Mouse (Mus musculus) spleen, postnatal 14 days (tissue): Measurements from ENCODE around the gene Spata31d1b.
A peak's percentile ranks its signal among the peaks of the same experiment; 100 is the strongest.
"Not testable (repeated sequence)": the region's sequence is repeated elsewhere in the genome, so short reads cannot be mapped to it uniquely, and the experiment has no call there.

Source experiments
- DNase-seq, 2 experiments: peaks; one replicate each; pipeline ENCODE4 v3.0.0; 2021 to 2022; ENCODE audit warnings: low spot score in 2 of 2

Spata31d1b gene

DNA sequence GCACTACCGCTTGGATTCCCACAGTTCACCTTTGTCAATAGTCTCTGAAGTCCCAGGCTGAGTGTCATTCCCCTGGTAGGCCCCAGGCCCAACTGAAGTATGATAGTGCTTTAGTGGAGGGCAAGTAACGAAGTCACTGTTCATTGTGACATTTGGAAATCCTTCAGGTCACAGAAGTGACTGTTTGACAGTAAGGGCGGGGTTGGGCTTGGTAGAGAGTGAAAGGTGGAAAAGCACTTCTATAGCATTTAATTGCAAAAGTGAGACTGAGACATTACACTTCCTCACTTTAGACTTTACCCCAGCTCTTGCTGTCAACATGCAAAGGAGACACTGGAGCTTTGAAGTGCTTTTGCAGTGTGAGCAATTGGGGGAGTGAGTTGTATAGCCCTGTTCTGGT is 18.1 kb upstream of the Spata31d1b start, which contains the start of gene 4921517D22Rik:
Gene 4921517D22Rik (minus strand): TSS at position 101 of the 400 bp plus-strand sequence.
- DNase-seq, result no peak

DNA sequence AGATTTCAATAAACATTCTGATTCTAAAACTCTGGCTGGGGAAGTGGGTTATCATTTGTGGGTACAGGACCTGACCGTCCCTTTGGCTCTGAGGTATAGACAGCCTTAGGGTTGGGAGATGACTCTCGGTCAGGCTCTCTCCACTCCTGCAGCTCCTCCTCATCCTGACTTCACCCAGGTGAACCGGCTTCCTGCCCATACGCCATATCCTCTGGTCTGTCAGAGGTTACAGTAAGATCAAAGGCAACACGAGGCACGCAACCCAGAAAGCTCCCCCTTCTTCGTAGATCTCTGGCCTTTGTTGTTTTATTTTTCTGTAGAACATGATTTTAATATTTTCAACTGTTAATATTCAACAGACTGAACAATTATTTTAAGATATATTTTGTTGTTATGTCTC is 16.3 kb upstream of the Spata31d1b start:
- no peak for DNase-seq

DNA sequence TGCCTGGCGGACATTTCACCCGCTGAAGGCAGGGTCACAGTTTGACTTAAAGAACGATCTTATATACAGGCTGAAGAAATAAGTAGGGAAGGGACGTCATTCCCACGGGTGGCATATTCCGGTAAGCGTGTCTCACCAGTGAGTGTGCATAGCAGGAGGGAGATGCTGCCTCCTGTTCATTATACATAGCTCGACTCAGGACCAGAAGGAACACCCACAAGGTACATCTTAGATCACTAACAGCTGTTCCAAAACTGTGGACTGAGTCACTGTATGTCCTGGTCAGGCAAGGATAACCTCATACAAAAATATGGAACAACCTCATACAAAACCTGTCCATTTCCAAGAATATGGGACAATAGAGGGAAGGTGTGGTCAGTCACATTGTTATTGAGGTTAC is 13.0 kb upstream of the Spata31d1b start:
- no peak for DNase-seq

DNA sequence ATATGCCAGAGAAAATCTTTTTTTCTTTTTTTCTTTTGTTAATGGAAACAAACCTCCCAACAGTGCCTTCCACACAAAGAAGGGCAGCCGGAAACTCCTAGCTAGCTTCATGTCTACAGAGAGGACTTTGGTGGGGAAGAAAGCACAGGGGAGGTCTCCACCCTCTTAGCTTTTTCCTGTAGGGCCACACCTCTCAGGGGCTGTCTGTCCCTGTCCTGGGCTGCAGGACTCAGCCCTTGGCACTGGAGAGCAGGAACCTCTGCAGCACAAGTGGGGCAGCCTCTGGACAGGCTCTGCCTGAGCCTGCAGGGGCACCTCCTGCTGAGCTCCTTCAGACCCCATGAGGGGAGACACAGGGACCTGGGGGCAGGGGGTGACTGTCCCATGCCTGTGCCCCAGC is 11.9 kb upstream of the Spata31d1b start:
- not testable (repeated sequence) for DNase-seq

DNA sequence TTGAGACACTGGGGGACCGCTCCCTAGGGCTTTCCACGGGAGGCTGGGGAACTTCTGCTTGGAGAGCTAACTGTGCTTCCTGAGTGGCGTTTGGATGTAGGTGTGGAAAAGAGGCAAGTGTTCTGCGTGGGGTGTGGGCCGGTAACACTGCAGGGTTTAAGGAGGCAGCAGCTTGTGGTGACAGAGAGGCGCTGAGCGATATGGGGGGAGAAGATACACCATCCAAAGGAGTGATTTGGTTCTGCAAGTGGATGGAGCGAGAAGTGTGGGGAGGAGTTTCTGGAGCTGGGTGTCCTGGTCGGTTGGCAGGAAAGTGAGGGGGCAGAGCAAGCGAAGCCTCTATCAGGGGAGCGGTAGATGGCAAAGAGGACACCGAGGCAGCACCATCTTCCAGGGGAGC is 8.6 kb upstream of the Spata31d1b start:
- no peak for DNase-seq

GRCm38 (mm10) chr13:59704562-59704961 is 7.5 kb upstream of the Spata31d1b start:
- no peak for DNase-seq

- no peak for DNase-seq
These were observed 1.9 kb upstream of the Spata31d1b start, which contains the start of gene Spata31d1a for GRCm38 (mm10) chr13:59710230-59710629. Spata31d1a (minus strand) TSS chr13:59710330.

DNA sequence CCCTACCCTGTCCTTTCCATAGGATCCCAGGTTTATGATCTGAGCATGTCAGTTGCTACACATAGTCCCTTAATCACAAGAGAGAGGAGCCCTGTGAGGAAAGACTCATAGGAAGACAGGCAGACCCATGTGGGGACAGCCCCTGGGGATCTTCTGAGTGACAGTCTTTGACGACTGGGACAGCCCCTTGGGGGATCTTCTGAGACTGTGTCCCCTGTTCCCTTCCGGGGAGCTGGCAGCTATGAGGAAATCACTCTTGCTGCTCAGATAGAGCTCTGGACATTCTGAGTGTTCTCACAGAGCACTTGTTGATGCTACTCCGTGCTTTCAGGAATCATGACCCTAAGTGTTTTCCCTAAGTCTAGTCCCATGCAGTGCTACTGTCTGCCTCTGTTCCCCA is 1.6 kb downstream of the Spata31d1b start:
- DNase-seq, result no peak

GRCm38 (mm10) chr13:59718857-59719440 is 6.9 kb downstream of the Spata31d1b start:
- DNase-seq, result not testable (repeated sequence)

DNA sequence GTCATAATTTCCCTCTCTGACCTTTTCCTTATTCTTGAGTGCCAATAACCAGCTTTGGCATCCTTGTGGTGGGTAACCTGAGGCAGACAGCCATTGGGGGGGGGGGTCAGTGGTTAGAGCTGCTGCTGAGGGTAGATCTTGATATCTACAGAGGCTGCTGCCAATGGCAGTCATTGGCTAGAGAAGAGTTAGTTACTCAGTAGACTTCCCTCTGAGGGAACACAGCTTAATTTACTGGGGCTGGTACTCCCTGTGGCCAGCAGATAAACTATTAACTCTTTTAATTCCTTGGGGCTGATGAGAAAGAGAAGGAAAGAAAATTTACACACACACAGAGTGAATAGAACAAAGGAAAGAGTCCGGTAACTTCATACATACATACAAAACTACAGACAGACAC is 7.4 kb downstream of the Spata31d1b start:
- no peak for DNase-seq

DNA sequence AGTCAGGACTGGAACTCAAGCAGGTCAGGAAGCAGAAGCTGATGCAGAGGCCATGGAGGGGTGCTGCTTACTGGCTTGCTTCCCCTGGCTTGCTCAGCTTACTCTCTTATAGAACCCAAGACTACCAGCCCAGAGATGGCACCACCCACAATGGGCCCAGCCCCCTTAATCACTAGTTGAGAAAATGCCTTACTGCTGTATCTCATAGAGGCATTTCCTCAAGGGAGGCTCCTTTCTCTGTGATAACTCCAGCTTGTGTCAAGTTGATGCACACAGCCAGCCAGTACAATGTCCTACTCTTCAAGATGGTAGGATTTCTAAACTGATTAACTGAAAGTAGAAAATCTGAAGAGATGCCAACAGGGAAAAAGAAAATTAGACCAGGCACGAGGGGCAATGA is 10.0 kb downstream of the Spata31d1b start:
- DNase-seq, result not testable (repeated sequence)

GRCm38 (mm10) chr13:59726139-59726867 is 14.2 kb downstream of the Spata31d1b start:
- DNase-seq, result no peak

- DNase-seq, result peak; percentile 63 to 78
These were observed 16.5 kb downstream of the Spata31d1b start for GRCm38 (mm10) chr13:59728378-59729093.

GRCm38 (mm10) chr13:59731652-59732051 is 19.6 kb downstream of the Spata31d1b start, which contains the start of gene Spata31d1d:
Spata31d1d (minus strand) TSS chr13:59731752.
- no peak for DNase-seq

DNA sequence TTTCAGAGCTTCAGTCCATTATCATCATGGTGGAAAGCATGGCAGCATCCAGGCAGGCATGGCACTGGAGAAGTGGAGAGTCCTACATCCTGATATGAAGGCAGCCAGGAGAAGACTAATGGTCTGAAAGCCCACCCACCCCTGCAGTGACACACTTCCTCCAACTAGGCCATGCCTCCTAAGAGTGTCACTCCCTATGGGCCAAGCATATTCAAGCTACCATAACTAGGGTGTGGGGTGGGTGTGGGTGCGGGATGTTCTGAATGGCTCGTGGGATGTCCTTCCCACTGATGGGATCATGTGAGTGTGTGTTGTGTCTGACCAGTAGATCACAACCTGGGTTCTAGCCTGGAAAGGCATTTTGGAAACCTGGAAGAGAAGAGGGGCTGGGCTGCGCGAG is 21.9 kb downstream of the Spata31d1b start:
- DNase-seq, result no peak

GRCm38 (mm10) chr13:59734347-59734746 is 22.3 kb downstream of the Spata31d1b start:
- not testable (repeated sequence) for DNase-seq

- DNase-seq, result no peak
These were observed 23.1 kb downstream of the Spata31d1b start for GRCm38 (mm10) chr13:59735190-59735589.

GRCm38 (mm10) chr13:59738455-59738854 is 26.4 kb downstream of the Spata31d1b start:
- DNase-seq, result no peak

GRCm38 (mm10) chr13:59739397-59739796 is 27.3 kb downstream of the Spata31d1b start:
- DNase-seq, result peak in 1 of 2 experiments; percentile 28

DNA sequence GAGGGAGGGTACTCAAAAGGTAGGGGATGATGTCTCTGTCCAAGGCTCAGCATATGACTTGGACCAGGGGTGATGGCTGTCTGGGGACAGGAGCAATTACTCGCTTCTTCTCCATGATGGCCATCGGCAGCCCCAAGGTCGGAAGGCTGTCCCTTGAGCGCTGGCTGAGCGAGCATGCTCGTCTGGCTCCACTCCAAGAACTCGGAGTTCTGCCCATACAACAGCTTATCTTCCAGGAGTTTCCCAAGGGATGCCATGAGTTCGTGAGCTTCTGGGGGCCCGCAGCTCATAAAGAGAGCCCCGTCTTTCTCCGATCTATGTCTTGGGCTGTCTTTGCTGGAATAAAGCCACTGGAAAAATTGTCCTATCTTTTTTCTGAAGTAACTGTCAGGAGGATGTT is 29.0 kb downstream of the Spata31d1b start:
- no peak for DNase-seq

- peak in 1 of 2 experiments; percentile 40 for DNase-seq
These were observed 29.6 kb downstream of the Spata31d1b start for GRCm38 (mm10) chr13:59741697-59742096.

- no peak for DNase-seq
These were observed 33.4 kb downstream of the Spata31d1b start for GRCm38 (mm10) chr13:59745462-59745861.
